Mouse (Mus musculus): Measurements from ENCODE around the gene Pde4dip. TPM values are rescaled to one million over a fixed set of nuclear protein-coding genes. Genes with fewer than 3 reads are reported as not detected.

The Pde4dip gene
- polyA plus RNA-seq (2015; fragmentation: Nextera tagmentation; extraction: Ambion mirVana) = 55.2 and 62.6 TPM in 2 replicates

GRCm38 (mm10) chr3:97888168-97888901, at the start of gene Pde4dip:
Gene Pde4dip, minus strand, starts transcription at chr3:97888707.
- Histone ChIP-seq H3K27me3 (replicated peaks) (peaks cover 10% of the 10 kb centered on the region; the same call in 1 of the 2 replicates), H3K4me1 (peaks cover 9% of the 10 kb centered on the region; the same call in 1 of the 2 replicates), H3K4me3 (replicated peaks) (peak within 1 kb of the TSS; percentile 54), H3K9me3 (replicated peaks) (no peaks in the 10 kb centered on the region), H3K4me2 (peak within 1 kb of the TSS; percentile 73), H3K27ac (replicated peaks) (peak within 1 kb of the TSS; percentile 91), H3K9ac (replicated peaks) (peak within 1 kb of the TSS; percentile 79), H3K36me3 (no peaks in the 10 kb centered on the region)
- ATAC-seq (ENCODE audit: low FRiP score) = peak; percentile 89
- under 1% methylated on average over 44 of the region's 44 CpGs for WGBS

GRCm38 (mm10) chr3:97937945-97938266, 49.4 kb upstream of the Pde4dip start:
- Histone ChIP-seq H3K4me1 (peaks cover 56% of the 10 kb centered on the region), H3K9me3 (replicated peaks) (no peaks in the 10 kb centered on the region), H3K27ac (replicated peaks) (no peak overlapping the region), H3K4me3 (replicated peaks) (no peak overlapping the region), H3K4me2 (no peak overlapping the region), H3K9ac (replicated peaks) (no peak overlapping the region), H3K36me3 (no peaks in the 10 kb centered on the region), H3K27me3 (replicated peaks) (no peaks in the 10 kb centered on the region)
- no peak for ATAC-seq (ENCODE audit: low FRiP score)
- 28% methylated on average over 6 of the region's 6 CpGs for whole genome bisulfite sequencing

GRCm38 (mm10) chr3:97937068-97937944, 48.8 kb upstream of the Pde4dip start:
- Histone ChIP-seq H3K4me3 (replicated peaks) (no peak overlapping the region), H3K4me1 (peaks cover 56% of the 10 kb centered on the region), H3K36me3 (no peaks in the 10 kb centered on the region), H3K9ac (replicated peaks) (no peak overlapping the region), H3K27me3 (replicated peaks) (no peaks in the 10 kb centered on the region), H3K27ac (replicated peaks) (no peak overlapping the region), H3K9me3 (replicated peaks) (no peaks in the 10 kb centered on the region), H3K4me2 (no peak overlapping the region)
- 24% methylated on average over 17 of the region's 17 CpGs for WGBS
- ATAC-seq (ENCODE audit: low FRiP score) = peak; percentile 18; the same call in 1 of the 2 replicates

GRCm38 (mm10) chr3:97934331-97935300, 46.1 kb upstream of the Pde4dip start:
- peaks cover 50% of the 10 kb centered on the region for H3K4me1 ChIP-seq
- WGBS = 85% methylated on average over 6 of the region's 6 CpGs

GRCm38 (mm10) chr3:97933811-97934210, 45.3 kb upstream of the Pde4dip start:
- Histone ChIP-seq H3K4me1 (peaks cover 44% of the 10 kb centered on the region), H3K27ac (replicated peaks) (no peak overlapping the region), H3K4me3 (replicated peaks) (no peak overlapping the region), H3K9me3 (replicated peaks) (no peaks in the 10 kb centered on the region), H3K36me3 (no peaks in the 10 kb centered on the region), H3K9ac (replicated peaks) (no peak overlapping the region), H3K4me2 (no peak overlapping the region), H3K27me3 (replicated peaks) (no peaks in the 10 kb centered on the region)
- no peak for ATAC-seq (ENCODE audit: low FRiP score)
- 88% methylated on average over 5 of the region's 5 CpGs for WGBS

More at GRCm38 (mm10) chr3:97934331-97935300, 46.1 kb upstream of the Pde4dip start:
- Histone ChIP-seq H3K27me3 (replicated peaks) (no peaks in the 10 kb centered on the region), H3K9ac (replicated peaks) (no peak overlapping the region), H3K36me3 (no peaks in the 10 kb centered on the region), H3K4me3 (replicated peaks) (no peak overlapping the region), H3K4me2 (no peak overlapping the region), H3K9me3 (replicated peaks) (no peaks in the 10 kb centered on the region), H3K27ac (replicated peaks) (no peak overlapping the region)
- ATAC-seq (ENCODE audit: low FRiP score) = no peak

- H3K4me2 ChIP-seq = no peak overlapping the region
- no peaks in the 10 kb centered on the region for H3K36me3 ChIP-seq
- 44% methylated on average over 6 of the region's 6 CpGs for WGBS
- H3K4me1 ChIP-seq = peaks cover 42% of the 10 kb centered on the region
- H3K27me3 ChIP-seq (replicated peaks) = no peaks in the 10 kb centered on the region
- no peak for ATAC-seq (ENCODE audit: low FRiP score)
- H3K27ac ChIP-seq (replicated peaks) = no peak overlapping the region
- no peak overlapping the region for H3K9ac ChIP-seq (replicated peaks)
- no peak overlapping the region for H3K4me3 ChIP-seq (replicated peaks)
- H3K9me3 ChIP-seq (replicated peaks) = no peaks in the 10 kb centered on the region
These were observed 44.7 kb upstream of the Pde4dip start for GRCm38 (mm10) chr3:97933251-97933650.

GRCm38 (mm10) chr3:97932771-97933170, 44.3 kb upstream of the Pde4dip start:
- no peak for ATAC-seq (ENCODE audit: low FRiP score)
- H3K4me1 ChIP-seq = peaks cover 42% of the 10 kb centered on the region
- H3K4me3 ChIP-seq (replicated peaks) = no peak overlapping the region
- H3K36me3 ChIP-seq = no peaks in the 10 kb centered on the region
- 56% methylated on average over 11 of the region's 11 CpGs for WGBS
- no peak overlapping the region for H3K9ac ChIP-seq (replicated peaks)
- no peak overlapping the region for H3K27ac ChIP-seq (replicated peaks)
- no peak overlapping the region for H3K4me2 ChIP-seq
- no peaks in the 10 kb centered on the region for H3K9me3 ChIP-seq (replicated peaks)
- H3K27me3 ChIP-seq (replicated peaks) = no peaks in the 10 kb centered on the region

- H3K9me3 ChIP-seq (replicated peaks) = no peaks in the 10 kb centered on the region
- no peak overlapping the region for H3K27ac ChIP-seq (replicated peaks)
- no peaks in the 10 kb centered on the region for H3K27me3 ChIP-seq (replicated peaks)
- no peak overlapping the region for H3K4me3 ChIP-seq (replicated peaks)
- H3K36me3 ChIP-seq = no peaks in the 10 kb centered on the region
- ATAC-seq (ENCODE audit: low FRiP score) = 0 out of 2 replicates have a peak, but pooled peaks have one; percentile 21
- peak overlapping the region; percentile 39 for H3K4me2 ChIP-seq
- peaks cover 36% of the 10 kb centered on the region for H3K4me1 ChIP-seq
- no peak overlapping the region for H3K9ac ChIP-seq (replicated peaks)
- WGBS = 6% methylated on average over 10 of the region's 10 CpGs
These were observed 43.6 kb upstream of the Pde4dip start for GRCm38 (mm10) chr3:97932131-97932530.

- H3K9ac ChIP-seq (replicated peaks) = no peak overlapping the region
- 68% methylated on average over 7 of the region's 7 CpGs for WGBS
- peaks cover 33% of the 10 kb centered on the region for H3K4me1 ChIP-seq
- no peak for ATAC-seq (ENCODE audit: low FRiP score)
- H3K27me3 ChIP-seq (replicated peaks) = no peaks in the 10 kb centered on the region
- H3K4me3 ChIP-seq (replicated peaks) = no peak overlapping the region
- no peak overlapping the region for H3K4me2 ChIP-seq
- H3K27ac ChIP-seq (replicated peaks) = no peak overlapping the region
- no peaks in the 10 kb centered on the region for H3K36me3 ChIP-seq
- no peaks in the 10 kb centered on the region for H3K9me3 ChIP-seq (replicated peaks)
These were observed 42.9 kb upstream of the Pde4dip start for GRCm38 (mm10) chr3:97931310-97931885.

- ATAC-seq (ENCODE audit: low FRiP score) = no peak
- no peaks in the 10 kb centered on the region for H3K36me3 ChIP-seq
- H3K4me3 ChIP-seq (replicated peaks) = no peak overlapping the region
- no peak overlapping the region for H3K4me2 ChIP-seq
- H3K4me1 ChIP-seq = peaks cover 33% of the 10 kb centered on the region
- H3K9ac ChIP-seq (replicated peaks) = no peak overlapping the region
- H3K27ac ChIP-seq (replicated peaks) = peak overlapping the region; percentile 23; the same call in 1 of the 2 replicates
- H3K27me3 ChIP-seq (replicated peaks) = no peaks in the 10 kb centered on the region
- H3K9me3 ChIP-seq (replicated peaks) = no peaks in the 10 kb centered on the region
- 78% methylated on average over 8 of the region's 8 CpGs for WGBS
These were observed 42.3 kb upstream of the Pde4dip start for GRCm38 (mm10) chr3:97930787-97931158.
